Mouse (Mus musculus) left cerebral cortex, adult 8-10 months (tissue): Measurements from ENCODE around the gene Sp1. TPM values are rescaled to one million over a fixed set of nuclear protein-coding genes. Genes with fewer than 3 reads are reported as not detected.

Source experiments
- DNase-seq, 2 experiments: peaks; one replicate each; pipeline ENCODE4 v3.0.0; 2022; ENCODE audit warnings: low spot score in 2 of 2
- total RNA-seq, 4 experiments: library from RNA; stranded (reverse); gene quantifications; 2 replicates each; pipeline ENCODE4 v1.2.4; 2022

The Sp1 gene
- total RNA-seq, 4 experiments from 2014 or later, result 30.3 to 44.7 (median 38.7) TPM

DNA sequence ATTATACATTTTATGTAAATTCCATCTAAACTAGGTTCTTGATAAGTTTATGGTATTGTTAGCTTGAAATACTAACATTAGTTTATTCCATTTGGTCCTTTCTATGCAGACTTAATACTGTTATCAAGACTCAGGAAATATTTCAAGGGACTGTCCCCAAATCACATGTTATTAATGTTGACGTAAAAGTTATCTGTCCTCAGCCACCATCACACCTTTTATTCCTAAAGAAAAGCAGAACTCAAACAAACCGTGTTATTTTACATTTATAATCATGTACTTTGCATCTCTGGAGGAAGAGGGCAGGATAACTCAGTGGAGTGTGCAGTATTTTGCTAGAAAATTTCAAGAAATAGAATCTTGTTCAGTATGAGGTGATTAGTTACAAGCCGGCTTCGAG lies 27.2 kb downstream of the Sp1 start:
- DNase-seq, result no peak

DNA sequence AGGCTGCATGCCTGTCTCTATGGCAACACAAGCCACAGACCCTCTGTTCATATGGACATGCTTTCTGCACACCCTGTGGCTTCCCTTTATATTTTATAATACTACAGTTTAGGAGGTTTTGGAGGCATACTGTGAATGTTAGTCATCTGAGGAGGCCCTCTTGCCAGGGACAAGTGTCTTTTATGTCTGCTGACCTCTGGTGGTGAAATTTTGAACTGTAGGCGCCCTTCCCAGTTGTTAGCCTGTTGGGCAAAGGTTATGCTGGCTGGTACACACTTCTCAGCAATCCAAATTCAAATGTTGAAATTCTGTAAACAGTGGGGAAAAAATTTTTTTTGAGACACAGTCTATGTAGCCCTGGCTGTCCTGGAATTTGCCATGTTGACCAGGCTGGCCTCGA lies 36.5 kb downstream of the Sp1 start:
- DNase-seq, result peak; percentile 54 to 84

DNA sequence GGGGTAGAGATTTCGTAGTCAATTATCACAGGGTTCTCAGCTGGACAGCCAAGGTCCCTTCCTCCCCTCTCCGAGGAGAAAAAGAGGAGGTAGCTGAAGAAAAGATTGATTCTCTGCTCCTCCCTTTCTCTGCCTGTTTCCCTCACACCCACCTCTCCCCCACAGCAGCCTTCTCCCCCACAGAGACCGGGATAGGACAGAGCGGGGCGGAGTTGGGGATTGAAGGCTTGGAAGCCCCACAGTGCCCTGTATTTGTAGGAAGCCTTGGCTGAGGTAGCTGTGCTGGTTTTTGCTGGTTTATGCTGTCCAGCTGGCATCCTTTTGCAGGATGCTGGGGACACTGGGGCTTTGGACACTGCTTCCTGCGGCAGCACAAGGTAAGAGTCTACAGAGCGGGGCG lies 39.2 kb downstream of the Sp1 start, which contains the start of gene Amhr2:
Gene Amhr2 (plus strand): TSS at position 222 of the 400 bp plus-strand sequence.
- no peak for DNase-seq

DNA sequence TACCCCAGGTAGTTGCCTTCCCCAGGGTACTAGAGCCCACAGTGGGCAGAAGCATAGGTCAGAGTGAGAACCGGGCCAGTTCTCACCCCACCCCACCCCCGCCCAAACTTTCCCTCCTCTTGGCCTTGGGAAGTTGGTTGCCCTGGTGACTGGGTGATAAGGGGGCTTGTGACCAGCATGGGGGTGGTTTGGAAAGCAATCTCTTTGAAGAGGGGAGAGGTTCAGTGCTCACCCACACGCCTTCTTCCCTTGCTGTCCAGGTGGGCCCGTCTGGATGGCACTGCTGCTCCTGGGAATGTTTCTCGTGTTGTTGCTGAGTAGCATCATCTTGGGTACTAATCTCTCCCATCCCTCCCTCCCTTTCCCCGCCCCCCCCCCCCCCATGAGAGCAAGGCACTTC lies 40.5 kb downstream of the Sp1 start:
- no peak for DNase-seq

DNA sequence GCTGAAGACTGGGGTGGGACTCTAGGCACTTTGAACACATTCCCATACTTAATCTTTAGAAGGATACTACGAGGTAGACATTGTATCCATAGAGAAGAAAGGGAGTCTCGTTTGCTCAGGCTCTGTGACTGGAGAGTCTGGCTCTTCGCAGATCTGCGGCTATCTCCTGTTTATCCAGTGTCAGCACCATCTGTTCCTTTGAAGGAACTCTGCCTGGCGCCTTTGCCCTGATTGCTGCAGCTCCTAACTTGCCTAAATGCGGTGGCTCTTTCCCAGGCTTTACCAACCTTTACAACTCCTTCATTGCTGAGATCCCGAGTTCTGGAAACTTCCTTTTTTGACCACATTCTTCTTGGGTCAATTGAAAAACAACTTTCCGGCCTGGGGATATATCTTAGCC lies 43.4 kb downstream of the Sp1 start:
- DNase-seq, result no peak

DNA sequence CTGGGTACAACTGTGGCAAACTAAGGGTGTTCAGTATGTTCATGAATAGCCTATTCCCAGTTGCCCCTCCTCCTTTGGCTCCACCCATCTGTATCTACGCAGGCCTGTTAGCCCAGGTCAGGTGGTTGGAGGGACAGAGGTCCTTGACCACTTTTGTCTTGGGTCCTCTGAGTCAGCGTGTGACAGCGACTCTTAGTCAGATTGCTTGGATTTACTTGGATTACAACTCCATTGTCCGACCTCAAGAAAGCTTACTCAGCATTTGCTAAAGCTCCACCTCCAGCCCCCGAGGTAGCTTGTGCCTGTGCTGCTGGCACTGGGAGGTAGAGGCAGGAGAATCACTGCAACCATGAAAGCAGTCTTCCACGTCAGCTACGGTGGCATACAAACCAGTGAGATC lies 45.0 kb downstream of the Sp1 start:
- DNase-seq, result no peak

DNA sequence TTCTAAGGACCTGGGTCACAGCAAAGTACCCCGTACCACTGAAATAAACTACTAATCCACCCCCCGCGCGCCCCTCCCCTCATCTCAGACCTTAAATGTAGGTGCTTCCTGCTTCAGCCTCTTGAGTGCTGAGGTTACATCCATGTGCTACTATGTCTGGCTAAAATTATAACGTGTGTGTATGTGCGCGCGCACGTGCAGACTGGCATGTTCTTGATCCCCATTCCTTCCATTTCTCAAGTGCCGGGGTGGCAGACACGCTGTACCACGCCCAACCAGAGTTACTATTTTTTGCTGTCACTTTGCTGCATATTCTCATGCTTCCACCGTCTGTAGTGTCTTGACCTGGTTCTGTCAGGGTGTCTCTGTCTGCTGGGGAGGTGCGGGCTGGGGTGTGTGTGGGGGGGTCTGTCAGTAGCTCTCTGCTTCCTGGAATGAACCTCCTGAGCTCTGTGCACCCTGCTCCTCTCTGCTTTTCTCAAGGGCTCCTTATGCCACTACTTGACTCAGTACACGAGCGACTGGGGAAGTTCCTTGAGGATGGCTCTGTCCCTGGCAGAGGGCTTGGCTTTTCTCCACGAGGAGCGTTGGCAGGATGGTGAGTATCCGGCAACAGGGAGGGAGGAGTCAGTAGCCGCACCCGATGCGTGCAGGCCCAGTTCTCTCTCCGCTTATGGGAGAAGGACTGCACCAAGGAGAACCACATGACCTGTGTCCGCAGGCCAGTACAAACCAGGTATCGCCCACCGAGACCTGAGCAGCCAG lies 45.9 kb downstream of the Sp1 start:
- no peak for DNase-seq

DNA sequence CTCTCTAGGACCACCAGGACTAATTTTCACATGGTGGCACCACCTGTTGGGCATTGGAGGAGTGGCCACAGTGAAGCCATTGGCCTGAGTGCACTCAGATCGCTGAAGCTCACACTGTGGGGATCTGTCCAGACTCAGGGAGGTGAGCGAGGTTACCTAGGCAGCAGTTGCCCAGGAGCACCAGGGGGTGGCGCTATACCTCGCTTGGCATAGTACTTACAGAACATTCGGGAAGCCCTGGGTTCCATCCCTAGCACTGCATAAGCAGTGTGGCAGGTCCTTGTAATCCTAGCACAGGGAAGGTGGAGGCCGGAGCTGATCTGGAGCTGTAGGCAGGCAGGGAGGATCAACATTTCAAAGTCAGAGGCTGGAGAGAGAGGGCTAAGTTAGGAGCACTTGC lies 50.0 kb downstream of the Sp1 start:
- DNase-seq, result no peak

DNA sequence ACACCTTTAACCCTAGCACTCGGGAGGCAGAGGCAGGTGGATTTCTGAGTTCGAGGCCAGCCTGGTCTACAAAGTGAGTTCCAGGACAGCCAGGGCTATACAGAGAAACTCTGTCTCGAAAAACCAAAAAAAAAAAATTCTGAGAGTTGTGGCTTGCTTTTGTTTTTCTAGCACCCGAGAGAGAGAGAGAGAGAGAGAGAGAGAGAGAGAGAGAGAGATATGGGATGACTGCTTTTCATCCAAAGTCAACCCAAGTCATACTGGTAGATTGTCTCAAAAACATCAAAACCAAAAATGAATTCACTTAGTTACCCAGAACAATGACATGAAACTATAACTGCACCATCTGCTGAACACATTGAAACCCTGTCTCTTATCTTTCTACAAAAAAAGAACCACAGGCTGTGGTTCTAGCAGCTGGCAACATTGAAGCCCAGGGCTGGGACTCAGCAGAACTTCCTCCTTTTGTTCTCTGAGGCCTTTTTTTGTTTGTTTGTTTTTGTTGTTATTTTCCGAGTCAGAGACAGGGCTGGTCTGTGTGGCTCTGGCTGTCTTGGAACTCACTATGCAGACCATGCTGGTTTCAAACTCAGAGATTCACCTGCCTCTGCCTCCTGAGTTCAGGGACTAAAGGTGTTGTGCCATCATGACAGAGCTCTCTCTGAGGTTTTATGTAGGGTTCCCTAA lies 52.2 kb downstream of the Sp1 start:
- no peak for DNase-seq

DNA sequence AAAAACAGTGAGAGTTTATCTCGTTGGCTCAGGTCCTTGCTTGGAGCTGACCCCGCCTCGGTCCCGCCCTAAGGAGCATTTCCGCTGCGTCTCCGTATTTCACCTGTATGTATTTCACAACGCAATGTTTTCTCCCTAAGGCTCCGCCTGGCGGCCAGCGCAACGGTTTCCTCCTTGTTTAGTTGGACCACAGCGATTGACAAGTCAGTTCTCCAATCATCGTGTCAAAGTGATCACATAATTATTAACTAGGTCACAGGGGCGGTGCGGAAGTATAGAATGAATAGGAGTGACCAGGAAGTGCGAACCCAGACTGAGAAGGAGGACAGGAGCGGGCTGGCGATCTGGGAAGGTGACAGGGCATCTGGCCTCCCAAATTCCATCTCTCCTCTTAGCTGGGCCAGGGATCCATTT lies 53.0 kb downstream of the Sp1 start, which contains the start of gene Prr13:
Gene Prr13 (plus strand): TSS at position 125 of the 414 bp plus-strand sequence.
- DNase-seq, result peak; percentile 71 to 94

DNA sequence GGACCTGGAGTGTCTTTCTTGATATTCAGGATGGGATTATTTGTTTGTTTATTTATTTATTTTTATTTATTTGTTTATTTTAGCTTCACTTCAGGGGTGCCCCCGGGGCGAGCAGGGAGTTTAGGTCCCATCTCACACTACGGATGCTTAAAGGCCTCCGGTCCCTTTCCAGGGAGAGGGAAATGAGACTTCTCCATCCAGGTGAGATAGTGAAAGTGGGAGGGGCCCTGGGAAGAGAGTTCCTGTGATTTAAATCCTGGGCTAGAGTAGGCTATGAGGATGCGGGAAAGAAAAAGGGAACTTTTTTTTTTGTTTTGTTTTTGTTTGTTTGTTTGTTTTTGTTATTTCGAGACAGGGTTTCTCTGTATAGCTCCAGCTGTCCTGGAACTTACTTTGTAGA lies 53.4 kb downstream of the Sp1 start:
- DNase-seq, result no peak

DNA sequence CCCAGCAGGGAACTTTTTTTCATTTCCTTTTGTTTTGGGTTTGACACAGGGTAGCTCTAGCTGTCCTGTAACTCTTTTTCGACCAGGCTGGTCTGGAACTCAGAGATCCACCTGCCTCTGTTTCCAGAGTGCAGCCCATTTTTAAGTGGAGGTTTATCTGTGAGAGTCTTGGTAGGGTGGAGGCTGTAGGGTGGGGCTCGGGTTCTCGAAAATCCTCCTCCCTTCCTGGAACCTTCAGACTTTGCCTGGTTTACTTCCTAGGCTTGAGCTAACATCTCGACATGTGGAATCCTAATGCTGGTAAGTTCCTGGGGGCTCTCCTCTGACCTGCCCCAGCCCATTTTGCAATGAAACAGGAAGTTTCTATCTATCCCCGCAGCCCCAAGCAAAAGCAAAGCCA lies 53.9 kb downstream of the Sp1 start:
- DNase-seq, result no peak

DNA sequence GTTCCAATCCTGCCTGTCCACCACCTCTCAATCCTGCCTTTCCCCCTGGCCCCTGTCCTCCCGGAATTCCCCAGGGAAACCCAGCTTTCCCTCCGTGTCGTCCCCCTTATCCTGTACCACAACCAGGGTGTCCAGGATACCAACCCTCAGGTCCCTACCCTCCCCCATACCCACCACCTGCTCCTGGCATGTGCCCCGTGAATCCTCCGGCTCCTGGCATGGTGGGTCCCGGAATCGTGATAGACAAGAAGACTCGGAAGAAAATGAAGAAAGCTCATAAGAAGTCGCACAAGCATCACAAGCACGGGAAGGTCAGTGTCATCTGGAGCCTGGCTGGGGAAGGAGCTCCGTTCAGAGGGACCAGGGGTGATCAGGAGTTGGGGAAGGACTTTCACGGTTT lies 54.5 kb downstream of the Sp1 start:
- DNase-seq, result no peak

DNA sequence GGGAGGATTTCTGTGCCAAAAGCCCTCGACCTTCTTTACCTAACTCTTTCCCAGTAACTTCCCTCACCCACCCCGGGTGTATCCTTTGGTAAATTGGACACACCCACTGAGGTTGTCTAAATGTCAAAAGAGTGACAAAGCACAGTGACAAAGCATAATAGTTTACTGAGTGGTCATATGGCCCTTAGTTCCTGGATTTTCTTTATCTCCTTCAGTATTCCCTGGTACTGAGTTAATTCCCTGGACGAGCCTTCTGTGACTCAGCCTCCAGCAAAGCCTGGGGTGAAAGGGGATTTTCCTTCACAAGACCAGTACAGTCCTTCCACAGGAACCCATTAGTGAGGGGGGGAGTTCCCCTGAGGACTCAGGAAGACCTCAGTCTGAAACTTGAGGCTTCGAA lies 55.0 kb downstream of the Sp1 start:
- DNase-seq, result no peak

DNA sequence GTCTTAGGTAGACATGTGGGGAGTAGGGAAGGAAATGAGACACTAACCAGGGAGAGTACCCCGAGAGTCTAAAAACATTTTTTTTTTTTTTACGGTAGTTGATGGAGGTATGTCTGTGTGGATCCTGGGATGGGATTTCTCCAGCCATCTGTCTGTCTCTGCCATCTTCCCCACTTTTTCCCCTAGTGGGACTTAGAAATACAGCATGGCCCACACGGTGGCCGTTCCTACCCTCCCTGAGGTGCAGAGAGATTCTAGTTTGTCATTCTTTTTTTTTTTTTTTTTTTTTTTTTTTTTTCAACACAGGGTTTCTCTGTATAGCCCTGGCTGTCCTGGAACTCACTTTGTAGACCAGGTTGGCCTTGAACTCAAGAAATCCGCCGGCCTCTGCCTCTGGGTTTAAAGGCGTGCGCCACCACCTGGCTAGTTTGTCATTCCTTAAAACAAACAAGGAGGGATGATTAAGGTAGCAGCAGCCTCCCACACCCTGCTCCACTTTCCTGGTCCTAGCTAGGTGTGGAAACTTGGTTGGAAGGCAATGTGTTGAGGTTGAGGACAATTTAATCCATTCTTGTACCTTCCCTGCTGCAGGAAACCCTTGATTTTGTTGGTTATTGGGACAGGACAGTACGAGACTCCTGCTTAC lies 55.6 kb downstream of the Sp1 start:
- no peak for DNase-seq

DNA sequence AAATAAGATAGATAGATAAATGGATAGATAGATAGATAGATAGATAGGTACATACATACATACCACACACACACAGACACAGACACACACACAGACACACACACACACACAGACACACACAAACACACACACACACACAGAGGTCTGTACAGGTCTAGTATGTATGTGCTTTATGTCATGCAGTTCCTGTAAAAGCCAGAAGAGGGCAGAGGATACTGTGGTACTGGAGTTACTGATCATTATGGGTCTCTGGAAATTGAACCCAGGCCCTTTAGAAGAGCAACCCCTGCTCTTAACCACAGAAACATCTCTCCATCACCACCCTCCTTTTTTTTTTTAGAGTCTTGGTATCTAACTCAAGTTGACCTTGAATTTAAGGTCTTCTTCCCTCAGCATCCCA lies 57.7 kb downstream of the Sp1 start:
- DNase-seq, result no peak

DNA sequence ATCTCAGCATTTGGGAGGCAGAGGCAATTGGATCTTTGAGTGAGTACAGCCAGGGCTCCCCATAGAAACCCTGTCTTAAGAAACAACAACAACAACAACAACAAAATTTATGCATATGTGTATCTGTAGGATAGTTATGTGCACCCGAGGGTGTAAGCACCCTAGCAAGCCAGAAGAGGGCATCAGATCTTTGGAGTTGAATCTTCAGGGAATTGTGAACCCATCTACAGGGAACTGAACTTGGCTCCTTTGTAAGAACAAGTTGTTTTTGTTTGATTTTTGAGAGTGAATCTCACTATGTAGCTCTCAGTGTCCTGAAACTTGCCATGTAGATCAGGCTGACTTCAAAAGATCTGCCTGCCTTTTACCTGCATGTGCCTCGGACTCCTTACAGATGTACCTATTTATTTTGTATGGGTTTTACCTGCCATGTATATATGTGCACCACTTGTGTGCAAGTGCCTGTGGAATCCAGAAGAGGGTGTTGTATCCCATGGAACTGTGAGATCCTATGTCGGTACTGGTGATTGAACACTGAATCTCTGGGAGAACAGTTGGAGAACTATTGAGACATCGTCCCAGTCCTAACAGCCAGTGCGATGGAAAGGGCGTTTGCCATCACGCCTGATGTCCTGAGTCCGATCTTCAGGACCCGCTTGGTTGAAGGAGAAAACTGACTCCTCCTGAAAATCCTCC lies 62.9 kb downstream of the Sp1 start:
- DNase-seq, result no peak

DNA sequence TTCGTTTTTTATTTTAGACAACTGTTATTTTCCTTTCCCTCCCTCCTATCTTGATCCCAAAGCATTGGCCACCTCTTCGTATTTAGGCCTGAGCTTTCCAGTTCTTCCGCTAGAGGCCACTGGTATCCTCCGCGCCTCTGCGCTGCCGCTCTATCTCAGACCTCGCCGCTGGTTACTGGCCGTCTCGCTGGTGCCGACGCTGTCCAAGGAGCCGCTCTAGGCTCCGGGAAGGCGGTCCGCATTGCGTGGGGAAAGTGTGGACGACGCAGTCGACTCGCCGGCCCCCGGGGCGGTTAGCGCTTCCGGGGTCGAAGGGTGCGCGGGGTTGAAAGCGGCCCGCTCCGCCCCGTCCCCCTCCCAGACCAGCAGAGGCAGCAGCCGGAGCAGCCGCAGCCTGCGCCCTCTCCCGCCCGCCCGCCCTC lies 64.3 kb downstream of the Sp1 start, which contains the start of gene Pcbp2:
Gene Pcbp2 (plus strand): TSS at position 357 of the 422 bp plus-strand sequence.
- DNase-seq, result peak; percentile 80 to 96

DNA sequence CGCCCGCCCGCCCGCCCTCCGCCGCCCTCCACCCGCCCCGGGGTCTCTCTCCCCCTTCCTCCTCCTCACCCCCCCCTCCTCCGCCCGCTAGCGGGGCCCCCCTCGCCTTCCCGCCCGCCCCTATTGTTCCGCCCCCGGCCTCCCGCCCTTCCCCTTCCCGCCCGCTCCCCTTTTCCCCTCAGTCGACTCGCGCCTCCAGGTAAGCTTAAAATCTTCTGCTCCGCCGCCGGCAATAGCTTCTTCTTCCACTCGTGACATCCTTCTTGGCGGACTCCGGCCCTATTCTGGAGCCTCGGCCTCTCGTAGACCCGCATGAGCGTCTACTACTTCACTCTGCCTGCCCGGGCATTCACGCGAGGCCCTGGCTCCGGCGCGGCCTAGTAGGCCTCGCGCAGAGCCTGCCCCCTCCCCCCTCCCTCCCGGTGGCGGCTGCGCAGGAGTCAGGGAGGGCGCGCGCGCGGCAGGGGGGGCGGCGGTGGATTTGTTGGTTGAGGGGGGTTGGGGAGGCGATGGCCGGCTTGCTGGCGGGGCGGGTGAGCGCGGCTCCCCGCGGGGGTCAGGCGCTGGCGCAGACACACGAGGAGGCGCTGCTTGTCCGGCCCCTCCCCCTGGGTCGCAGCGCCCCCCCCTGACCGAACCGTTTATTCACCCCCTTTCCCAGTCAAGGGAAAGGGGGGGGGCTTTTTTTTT lies 64.8 kb downstream of the Sp1 start:
- peak; percentile 67 to 78 for DNase-seq

DNA sequence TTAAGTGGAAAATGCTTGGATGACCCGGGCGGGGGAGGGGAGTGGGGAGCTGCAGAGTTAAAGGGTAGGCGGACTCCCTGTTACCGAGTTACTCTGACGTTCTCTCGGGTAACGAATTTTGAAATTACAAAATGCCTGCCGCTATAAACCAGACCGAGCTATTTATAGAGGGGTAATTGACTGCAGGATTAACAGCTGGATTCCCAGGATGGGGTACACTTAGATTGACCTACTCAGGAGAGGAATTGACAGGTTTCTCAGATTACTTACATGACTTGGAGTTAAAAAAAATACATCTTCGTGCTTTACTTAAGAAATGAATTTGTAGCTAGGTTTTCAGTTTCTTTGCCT lies 65.3 kb downstream of the Sp1 start:
- DNase-seq, result no peak

DNA sequence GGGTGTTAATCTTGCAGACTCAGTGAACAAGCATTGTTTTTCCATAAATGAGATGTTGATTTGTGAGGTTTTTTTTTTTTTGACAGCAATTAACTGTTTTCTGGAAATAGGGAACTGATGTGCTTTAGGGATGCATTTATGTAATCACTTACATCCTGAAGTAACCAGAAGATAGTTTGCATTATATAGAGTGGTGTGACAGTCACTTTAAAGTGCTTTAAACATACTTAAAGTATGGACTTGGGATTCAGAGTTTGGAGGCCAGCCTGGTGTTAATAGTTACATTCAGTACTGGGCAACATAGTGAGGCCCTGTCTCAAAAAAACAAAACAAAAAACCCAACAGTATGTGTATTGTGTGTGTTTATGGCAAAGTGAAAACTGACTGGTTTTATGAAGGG lies 65.8 kb downstream of the Sp1 start:
- DNase-seq, result no peak
